Mouse (Mus musculus): Measurements from ENCODE around the gene Lrrn4cl. TPM values are rescaled to one million over a fixed set of nuclear protein-coding genes. Genes with fewer than 3 reads are reported as not detected.

Gene Lrrn4cl
- polyA plus RNA-seq, 1 experiment from 2014 or later = 1.3 TPM

DNA sequence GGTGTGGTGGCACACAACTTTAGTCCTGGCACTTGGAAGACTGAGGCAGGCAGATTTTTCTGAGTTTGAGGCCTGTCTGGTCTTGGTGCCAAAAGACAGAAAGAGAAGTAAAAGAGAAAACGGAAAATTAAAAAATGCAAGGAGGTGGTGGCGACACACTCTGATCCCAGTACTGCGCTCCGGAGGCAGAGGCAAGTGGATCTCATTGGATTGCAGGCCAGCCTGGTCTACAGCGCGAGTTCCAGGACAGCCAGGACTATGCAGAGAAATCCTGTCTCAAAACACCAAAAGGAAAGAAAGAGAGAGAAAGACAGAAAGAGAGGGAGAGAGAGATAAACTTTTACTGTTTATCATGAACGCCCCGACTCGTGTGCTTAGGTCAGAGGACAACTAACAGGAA lies 20.3 kb downstream of the Lrrn4cl start:
- peak overlapping the region; percentile 92 for H3K9ac ChIP-seq
- ATAC-seq (replicated peaks; ENCODE audit: low FRiP score) = peak; percentile 55
- H3K27ac ChIP-seq = peak overlapping the region; percentile 81
- peaks cover 13% of the 10 kb centered on the region for H3K4me1 ChIP-seq
- H3K9me3 ChIP-seq (replicated peaks) = no peaks in the 10 kb centered on the region
- peaks cover 28% of the 10 kb centered on the region for H3K36me3 ChIP-seq
- H3K4me3 ChIP-seq (replicated peaks) = peak overlapping the region; percentile 81
- H3K4me2 ChIP-seq = peak overlapping the region; percentile 79
- H3K27me3 ChIP-seq = no peaks in the 10 kb centered on the region
- 53% methylated on average over 9 of the region's 9 CpGs for WGBS

DNA sequence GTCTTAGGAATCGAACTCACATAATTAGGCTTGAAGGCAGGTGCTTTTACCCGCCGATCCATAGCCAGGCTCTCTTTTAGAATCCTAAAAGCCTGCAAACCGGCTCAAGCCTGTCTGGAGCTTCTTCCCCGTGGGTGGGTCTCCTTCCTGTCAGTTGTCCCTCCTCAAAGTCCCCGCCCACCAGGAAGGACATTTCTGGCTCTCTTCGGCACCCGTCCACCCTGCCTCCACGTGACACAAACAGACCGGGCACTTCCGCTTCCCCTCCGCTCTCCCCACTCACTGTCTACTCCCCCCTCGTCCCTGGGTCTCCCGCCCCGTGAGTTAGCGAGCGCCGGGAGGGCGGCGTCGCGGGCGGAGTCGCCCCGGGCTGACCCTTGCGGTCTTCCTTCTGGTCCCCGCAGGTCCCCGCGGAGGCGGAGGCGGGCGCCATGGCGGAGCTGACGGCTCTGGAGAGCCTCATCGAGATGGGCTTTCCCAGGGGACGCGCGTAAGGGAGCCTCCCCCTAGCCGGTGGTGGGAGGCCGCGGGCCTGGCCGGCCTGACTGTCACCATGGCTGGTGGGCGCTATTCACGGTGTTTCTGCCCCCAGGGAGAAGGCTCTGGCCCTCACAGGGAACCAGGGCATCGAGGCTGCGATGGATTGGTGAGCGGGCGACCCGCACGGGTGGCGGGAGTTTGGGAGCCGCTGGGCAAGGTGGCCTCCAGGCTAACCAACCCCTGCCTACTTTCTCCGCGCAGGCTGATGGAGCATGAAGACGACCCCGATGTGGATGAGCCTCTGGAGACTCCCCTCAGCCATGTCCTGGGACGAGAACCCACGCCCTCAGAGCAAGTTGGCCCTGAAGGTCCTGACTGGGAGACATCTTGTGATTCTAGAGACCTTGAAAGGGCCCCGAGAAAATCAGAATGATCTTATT lies 21.0 kb downstream of the Lrrn4cl start, which contains the start of gene Ubxn1:
Ubxn1 (plus strand) TSS at position 230 of the 920 bp plus-strand sequence.
- ATAC-seq (replicated peaks; ENCODE audit: low FRiP score) = peak; percentile 97
- Histone ChIP-seq H3K4me1 (peaks cover 13% of the 10 kb centered on the region), H3K27me3 (no peaks in the 10 kb centered on the region), H3K9me3 (replicated peaks) (no peaks in the 10 kb centered on the region), H3K27ac (peak within 1 kb of the TSS; percentile 86), H3K4me3 (replicated peaks) (peak within 1 kb of the TSS; percentile 81), H3K9ac (peak within 1 kb of the TSS; percentile 92), H3K4me2 (peak within 1 kb of the TSS; percentile 79), H3K36me3 (peaks cover 35% of the 10 kb centered on the region)
- under 1% methylated on average over 59 of the region's 59 CpGs for WGBS

DNA sequence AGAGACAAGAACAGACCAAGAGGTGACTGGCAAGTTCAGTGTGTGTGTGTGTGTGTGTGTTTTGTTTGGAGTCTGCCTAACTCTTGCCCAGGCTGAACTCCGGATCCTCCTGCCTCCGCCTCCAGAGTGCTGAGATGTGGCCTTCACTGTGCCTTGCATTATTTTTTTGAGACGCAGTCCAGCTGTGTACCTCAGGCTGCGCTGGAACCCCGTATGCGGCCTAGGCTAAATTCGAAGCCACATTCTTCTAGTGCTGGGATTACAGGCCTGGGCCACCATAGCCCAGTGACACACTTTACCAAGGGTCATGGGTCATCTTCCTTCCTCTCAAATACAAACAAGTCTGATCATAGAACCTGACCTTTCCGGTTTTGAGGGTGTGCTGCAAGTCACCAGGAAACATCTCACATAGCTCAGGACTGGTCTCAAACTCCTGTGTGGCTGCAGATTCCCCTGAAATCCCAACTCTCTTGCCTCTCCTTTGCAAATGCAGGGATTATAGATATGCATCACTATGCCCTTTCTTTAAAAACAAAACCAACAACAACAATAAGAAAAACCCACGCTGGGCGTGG lies 21.8 kb downstream of the Lrrn4cl start:
- Histone ChIP-seq H3K27ac (peak overlapping the region; percentile 86), H3K27me3 (no peaks in the 10 kb centered on the region), H3K9ac (peak overlapping the region; percentile 92), H3K9me3 (replicated peaks) (no peaks in the 10 kb centered on the region), H3K4me1 (peaks cover 13% of the 10 kb centered on the region), H3K4me2 (peak overlapping the region; percentile 79), H3K4me3 (replicated peaks) (peak overlapping the region; percentile 81), H3K36me3 (peaks cover 44% of the 10 kb centered on the region)
- ATAC-seq (replicated peaks; ENCODE audit: low FRiP score) = no peak
- 60% methylated on average over 10 of the region's 10 CpGs for WGBS

DNA sequence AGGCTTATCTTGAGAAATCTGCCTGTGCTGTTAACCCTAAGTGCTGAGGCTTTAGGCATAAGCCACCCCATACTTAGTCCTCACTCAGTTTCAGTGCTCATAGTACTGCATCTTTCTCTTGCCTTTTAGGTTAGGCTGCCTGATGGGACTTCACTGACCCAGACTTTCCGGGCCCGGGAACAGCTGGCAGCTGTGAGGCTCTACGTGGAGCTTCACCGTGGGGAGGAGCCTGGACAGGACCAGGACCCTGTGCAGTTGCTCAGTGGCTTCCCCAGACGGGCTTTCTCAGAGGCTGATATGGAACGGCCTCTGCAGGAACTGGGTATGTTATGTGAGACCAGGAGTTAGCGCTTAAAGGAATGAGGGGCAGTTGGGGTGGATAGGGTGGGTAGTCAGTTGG lies 24.5 kb downstream of the Lrrn4cl start:
- no peak overlapping the region for H3K27ac ChIP-seq
- peaks cover 23% of the 10 kb centered on the region for H3K4me1 ChIP-seq
- peaks cover 56% of the 10 kb centered on the region for H3K36me3 ChIP-seq
- no peak overlapping the region for H3K9ac ChIP-seq
- H3K9me3 ChIP-seq (replicated peaks) = no peaks in the 10 kb centered on the region
- no peak overlapping the region for H3K4me3 ChIP-seq (replicated peaks)
- no peak overlapping the region for H3K4me2 ChIP-seq
- H3K27me3 ChIP-seq = no peaks in the 10 kb centered on the region
- no peak for ATAC-seq (replicated peaks; ENCODE audit: low FRiP score)
- 96% methylated on average over 7 of the region's 7 CpGs for WGBS

DNA sequence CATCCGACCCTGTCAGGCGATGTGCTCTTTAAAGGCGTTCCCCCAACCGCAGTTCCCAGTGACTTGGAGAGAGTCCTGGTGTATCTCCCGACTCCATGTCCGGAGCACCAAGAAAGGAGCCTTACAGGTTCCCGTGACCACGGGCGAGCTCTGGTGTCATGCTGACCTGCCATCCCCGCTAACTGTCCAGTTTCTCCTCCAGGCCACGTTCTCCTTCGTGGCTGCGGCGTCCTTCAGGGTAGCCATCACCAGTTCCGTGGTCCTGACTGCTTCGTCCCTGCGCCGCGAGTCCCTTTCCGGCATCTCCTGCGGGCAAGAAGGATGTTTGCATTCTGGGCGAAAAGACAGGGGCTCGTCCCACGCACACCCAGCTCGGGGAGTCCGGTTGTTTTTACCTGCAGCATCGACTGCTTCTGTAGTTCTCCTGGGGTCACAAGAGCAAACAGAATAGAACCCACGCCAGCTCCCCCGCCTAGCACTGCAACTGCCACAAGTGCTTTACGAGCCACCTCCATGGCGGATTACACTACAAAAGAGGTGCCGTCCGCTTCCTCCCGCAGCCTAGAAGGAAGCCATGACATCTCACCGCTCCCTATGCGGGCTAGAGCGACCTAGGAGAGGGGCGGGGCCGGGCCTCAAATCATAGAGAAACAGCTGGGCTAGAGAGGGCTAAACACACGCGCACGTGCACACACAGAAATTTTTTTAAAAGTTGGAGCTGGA lies 29.9 kb downstream of the Lrrn4cl start, which contains the start of gene Uqcc3:
Uqcc3 (minus strand) TSS at position 613 of the 723 bp plus-strand sequence.
- H3K36me3 ChIP-seq = peaks cover 31% of the 10 kb centered on the region
- H3K4me2 ChIP-seq = peak within 1 kb of the TSS; percentile 79
- peak within 1 kb of the TSS; percentile 92 for H3K27ac ChIP-seq
- ATAC-seq (replicated peaks; ENCODE audit: low FRiP score) = peak; percentile 97
- H3K9me3 ChIP-seq (replicated peaks) = no peaks in the 10 kb centered on the region
- H3K4me1 ChIP-seq = peaks cover 15% of the 10 kb centered on the region
- peak within 1 kb of the TSS; percentile 78 for H3K9ac ChIP-seq
- H3K27me3 ChIP-seq = no peaks in the 10 kb centered on the region
- peak within 1 kb of the TSS; percentile 79 for H3K4me3 ChIP-seq (replicated peaks)
- WGBS = under 1% methylated on average over 42 of the region's 42 CpGs

DNA sequence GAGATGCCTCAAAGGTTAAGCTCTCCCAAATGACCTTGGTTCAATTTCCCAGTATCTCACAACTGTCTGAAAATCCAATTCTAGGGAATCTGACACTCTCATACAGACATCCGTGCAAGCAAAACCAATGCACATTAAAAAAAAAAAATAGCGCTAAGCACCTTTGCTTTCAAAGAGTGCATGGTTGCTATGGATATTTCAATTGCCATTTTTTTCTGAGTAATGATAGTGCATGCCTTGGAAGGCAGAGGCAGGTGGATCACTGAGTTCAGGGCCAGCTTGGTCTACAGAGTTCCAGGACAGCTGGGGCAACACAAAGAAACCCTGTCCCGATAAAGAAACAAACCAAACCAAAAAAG lies 30.4 kb downstream of the Lrrn4cl start:
- peak overlapping the region; percentile 79 for H3K4me3 ChIP-seq (replicated peaks)
- peak overlapping the region; percentile 92 for H3K27ac ChIP-seq
- peak overlapping the region; percentile 79 for H3K4me2 ChIP-seq
- H3K36me3 ChIP-seq = peaks cover 26% of the 10 kb centered on the region
- peak overlapping the region; percentile 78 for H3K9ac ChIP-seq
- H3K4me1 ChIP-seq = peaks cover 15% of the 10 kb centered on the region
- no peak for ATAC-seq (replicated peaks; ENCODE audit: low FRiP score)
- no peaks in the 10 kb centered on the region for H3K27me3 ChIP-seq
- H3K9me3 ChIP-seq (replicated peaks) = no peaks in the 10 kb centered on the region
- 12% methylated on average over 3 of the region's 3 CpGs for WGBS

DNA sequence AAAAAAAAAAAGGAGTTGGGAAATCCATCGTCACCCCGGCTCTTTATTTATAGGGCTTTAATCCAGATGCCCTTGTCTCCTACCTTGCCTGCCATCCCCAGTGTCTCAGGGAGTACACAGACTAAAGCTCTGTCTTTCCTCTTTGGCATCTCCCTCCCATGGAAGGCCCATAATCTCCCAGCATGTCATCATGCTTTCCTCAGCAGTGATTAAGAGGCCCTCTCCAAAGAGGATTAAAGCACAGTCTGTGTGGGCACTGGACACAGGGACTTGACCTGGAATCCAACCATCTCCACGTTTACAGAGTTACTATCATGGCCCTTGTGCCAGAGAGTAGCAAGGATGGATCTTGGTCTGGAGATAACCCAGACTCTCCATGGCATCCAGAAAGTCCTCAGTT lies 33.0 kb downstream of the Lrrn4cl start, which contains the start of the genes Lbhd1 and Gm49403:
Lbhd1 (plus strand) TSS at position 117 of the 400 bp plus-strand sequence.
Gm49403 (plus strand) TSS at position 315 of the 400 bp plus-strand sequence.
- WGBS = 77% methylated on average over 3 of the region's 3 CpGs
- no peaks in the 10 kb centered on the region for H3K27me3 ChIP-seq
- ATAC-seq (replicated peaks; ENCODE audit: low FRiP score) = no peak
- H3K9me3 ChIP-seq (replicated peaks) = no peaks in the 10 kb centered on the region
- no peak within 1 kb of the TSS for H3K4me3 ChIP-seq (replicated peaks)
- H3K27ac ChIP-seq = no peak within 1 kb of the TSS
- H3K9ac ChIP-seq = no peak within 1 kb of the TSS
- H3K4me2 ChIP-seq = no peak within 1 kb of the TSS
- peaks cover 3% of the 10 kb centered on the region; the same call in 1 of the 2 replicates for H3K36me3 ChIP-seq
- H3K4me1 ChIP-seq = peaks cover 27% of the 10 kb centered on the region

DNA sequence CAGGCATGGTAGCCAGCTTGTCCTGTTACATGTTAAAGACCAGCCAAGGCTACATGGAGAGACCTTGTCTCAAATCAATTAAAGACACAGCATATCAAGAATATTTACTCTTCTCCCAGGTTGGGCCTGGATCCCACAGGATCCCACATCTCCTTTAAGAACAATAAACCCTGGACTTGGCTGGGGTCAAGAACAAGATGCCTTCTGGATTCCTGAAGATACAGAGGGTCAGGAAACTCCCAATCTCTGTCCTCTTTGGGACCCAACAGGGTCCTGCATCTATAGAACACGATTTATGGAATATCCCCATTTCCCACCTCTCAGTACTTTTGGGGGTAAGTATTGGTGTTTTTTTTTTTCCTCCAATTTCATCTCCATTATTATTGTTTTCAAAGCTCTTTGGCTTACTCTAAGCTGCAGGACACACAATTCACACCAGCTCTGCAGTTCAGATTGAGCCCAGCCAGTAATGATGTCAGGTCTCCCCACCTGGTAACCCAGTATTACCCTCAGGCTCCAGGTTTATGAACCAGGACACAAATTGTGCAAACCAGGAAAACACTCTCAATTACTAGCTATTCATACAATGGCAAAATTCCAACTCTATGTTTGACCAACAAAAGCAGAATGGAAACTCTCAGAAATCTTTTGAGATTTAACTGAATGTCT lies 36.5 kb downstream of the Lrrn4cl start:
- Histone ChIP-seq H3K4me2 (peak overlapping the region; percentile 56), H3K9ac (no peak overlapping the region), H3K27ac (peak overlapping the region; percentile 93), H3K9me3 (replicated peaks) (no peaks in the 10 kb centered on the region), H3K36me3 (peaks cover 16% of the 10 kb centered on the region), H3K4me3 (replicated peaks) (peak overlapping the region; percentile 72; the same call in 1 of the 2 replicates), H3K4me1 (peaks cover 19% of the 10 kb centered on the region), H3K27me3 (no peaks in the 10 kb centered on the region)
- ATAC-seq (replicated peaks; ENCODE audit: low FRiP score) = no peak
- 59% methylated on average over 1 of the region's 1 CpGs for WGBS

DNA sequence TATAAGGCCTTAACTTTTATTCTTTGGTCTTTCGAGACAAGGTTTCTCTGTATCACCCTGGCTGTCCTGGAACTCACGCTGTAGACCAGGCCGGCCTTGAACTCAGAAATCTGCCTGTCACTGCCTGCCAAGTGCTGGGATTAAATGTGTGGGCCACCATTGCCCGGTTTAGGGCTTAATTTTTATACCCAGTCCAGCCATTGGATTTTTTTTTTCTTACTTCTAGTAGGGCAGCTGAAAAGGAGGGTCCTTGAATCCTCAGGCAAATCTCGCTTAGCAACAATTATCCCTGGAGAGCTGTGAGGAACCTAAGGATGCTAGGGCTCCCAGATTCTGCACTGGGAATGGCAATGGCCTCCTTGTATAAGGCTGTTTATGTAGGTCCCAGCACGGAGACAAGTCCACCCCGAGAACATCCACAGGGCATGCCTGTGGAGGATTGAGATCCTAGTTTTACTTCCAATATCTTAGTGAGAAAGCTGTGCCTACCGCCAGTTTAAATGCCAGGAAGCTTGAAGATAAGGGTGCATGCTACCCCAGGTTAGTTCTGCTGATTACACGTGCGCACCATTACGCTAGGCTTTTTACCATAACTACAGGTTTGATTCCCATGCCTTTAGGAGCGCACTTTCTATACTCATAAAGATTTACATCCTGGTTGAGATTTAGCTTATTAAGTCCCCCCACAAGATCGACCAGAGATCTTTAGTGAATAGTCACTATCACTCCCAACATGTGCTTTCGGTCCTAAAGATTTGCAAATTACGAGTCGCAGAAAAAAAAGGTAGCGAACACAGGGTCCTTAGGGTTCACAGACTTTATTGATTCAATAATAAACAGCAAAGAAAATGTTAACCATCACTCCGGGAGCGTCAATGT lies 37.3 kb downstream of the Lrrn4cl start:
- peaks cover 23% of the 10 kb centered on the region for H3K4me1 ChIP-seq
- H3K9ac ChIP-seq = peak overlapping the region; percentile 78
- H3K4me3 ChIP-seq (replicated peaks) = peak overlapping the region; percentile 72
- WGBS = 14% methylated on average over 19 of the region's 19 CpGs
- peaks cover 16% of the 10 kb centered on the region for H3K36me3 ChIP-seq
- no peaks in the 10 kb centered on the region for H3K9me3 ChIP-seq (replicated peaks)
- H3K27ac ChIP-seq = peak overlapping the region; percentile 93
- no peak for ATAC-seq (replicated peaks; ENCODE audit: low FRiP score)
- no peaks in the 10 kb centered on the region for H3K27me3 ChIP-seq
- H3K4me2 ChIP-seq = peak overlapping the region; percentile 56

DNA sequence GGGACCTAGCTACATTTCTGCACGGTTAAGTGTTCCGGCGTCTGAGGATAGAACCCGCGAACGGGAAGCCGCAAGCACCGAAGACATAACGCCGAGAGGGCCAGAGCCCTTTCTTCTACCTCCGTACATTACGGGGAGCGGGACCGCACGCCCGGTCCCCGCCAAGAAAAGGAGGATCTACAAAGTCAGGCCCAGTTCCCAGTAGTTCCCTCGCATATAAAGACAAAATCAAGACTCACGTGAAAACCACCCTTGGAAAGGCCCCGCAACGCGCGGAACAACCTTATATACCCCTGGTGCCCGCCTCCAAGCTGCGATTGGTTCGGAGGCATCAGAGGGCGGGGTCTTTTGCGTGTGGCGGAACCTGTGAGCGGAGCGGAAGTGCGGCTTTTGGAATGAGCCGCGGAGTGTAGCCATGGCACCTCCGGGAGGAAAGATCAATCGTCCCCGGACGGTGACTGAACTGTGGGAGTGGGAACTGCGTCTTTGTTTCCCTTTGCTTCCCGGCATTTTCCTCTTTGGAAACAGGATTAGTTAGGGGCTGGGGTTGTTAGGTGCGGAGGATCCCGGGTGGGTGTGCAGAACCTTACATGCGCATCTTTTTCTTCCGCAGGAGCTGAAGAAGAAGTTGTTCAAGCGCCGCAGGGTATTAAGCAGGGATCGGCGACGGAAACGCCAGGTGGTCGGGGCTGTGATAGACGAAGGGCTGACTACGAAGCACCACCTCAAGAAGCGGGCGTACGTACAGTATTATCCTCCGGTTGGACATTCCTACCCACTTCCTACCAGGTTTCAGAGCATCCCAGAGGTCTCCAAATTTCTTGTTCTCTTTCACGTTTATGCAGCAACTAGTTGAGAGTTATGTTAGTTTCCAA lies 38.2 kb downstream of the Lrrn4cl start, which contains the start of the genes 1810009A15Rik and Gm49416:
1810009A15Rik (plus strand) TSS at position 343 of the 875 bp plus-strand sequence.
Gm49416 (plus strand) TSS at position 416 of the 875 bp plus-strand sequence.
- H3K4me2 ChIP-seq = peak within 1 kb of the TSS; percentile 56
- WGBS = under 1% methylated on average over 58 of the region's 58 CpGs
- peaks cover 28% of the 10 kb centered on the region for H3K4me1 ChIP-seq
- H3K9ac ChIP-seq = peak within 1 kb of the TSS; percentile 78
- H3K27ac ChIP-seq = peak within 1 kb of the TSS; percentile 93
- peak; percentile 94 for ATAC-seq (replicated peaks; ENCODE audit: low FRiP score)
- no peaks in the 10 kb centered on the region for H3K9me3 ChIP-seq (replicated peaks)
- H3K4me3 ChIP-seq (replicated peaks) = peak within 1 kb of the TSS; percentile 72
- peaks cover 16% of the 10 kb centered on the region for H3K36me3 ChIP-seq
- no peaks in the 10 kb centered on the region for H3K27me3 ChIP-seq

All from kidney, embryonic 15.5 days (tissue).